Mouse (Mus musculus): ENCODE data around the gene Mc1r.

- TF ChIP-seq SIN3A (IDR thresholded peaks at IDR 0.05; ENCODE audit: low read length) = no peak; the same call in none of the 2 replicates
- TF ChIP-seq MYC (IDR thresholded peaks at IDR 0.05; ENCODE audit: low read depth, low read length) = no peak
- TF ChIP-seq BHLHE40 (IDR thresholded peaks at IDR 0.05; ENCODE audit: low read depth, low read length) = no peak
Observed at GRCm38 (mm10) chr8:123374239-123374578, 32.7 kb upstream of the Mc1r start.
